Mouse (Mus musculus) CH12.LX (cell line): ENCODE data around the gene Sppl2b. TPM values are rescaled to one million over a fixed set of nuclear protein-coding genes. Genes with fewer than 3 reads are reported as not detected.

Experiments used
- DNase-seq: peaks from one replicate; pipeline ENCODE4 v3.0.0-alpha.2; 2013; ENCODE audit errors: extremely low read depth
- H3K27ac ChIP-seq: 2 replicates; pipeline ENCODE4 v1.5.1; 2012; ENCODE audit warnings: low read depth, mild to moderate bottlenecking, control low read depth, moderate library complexity; ENCODE audit not compliant: insufficient read depth
- H3K27me3 ChIP-seq: replicated peaks from 2 replicates; pipeline ENCODE3; 2012; ENCODE audit warnings: inconsistent platforms
- H3K36me3 ChIP-seq, 2 experiments: replicated peaks in 1 of 2; 2 replicates each; pipeline versions ENCODE3 to v1.6.1; 2012; ENCODE audit warnings: inconsistent platforms in 1 of 2, low read length in 1 of 2, mild to moderate bottlenecking in 1 of 2, mixed read lengths in 1 of 2, moderate library complexity in 1 of 2; ENCODE audit not compliant: control insufficient read depth in 1 of 2, insufficient read depth in 1 of 2
- H3K4me1 ChIP-seq, 2 experiments: 2 replicates each; pipeline ENCODE4 v1.6.1; 2012; ENCODE audit warnings: inconsistent platforms in 1 of 2, moderate library complexity in 1 of 2; ENCODE audit not compliant: insufficient read depth in 2 of 2, control insufficient read depth in 1 of 2
- H3K4me2 ChIP-seq: 2 replicates; pipeline ENCODE4 v1.6.1; 2012; ENCODE audit warnings: low read depth, mild to moderate bottlenecking, control low read depth; ENCODE audit not compliant: poor library complexity, insufficient read depth, severe bottlenecking
- H3K4me3 ChIP-seq, 3 experiments: fragments of 150-350 bp in 1 of 3; sonication (generic) in 1 of 3; replicated peaks in 1 of 3; 2 replicates each; pipeline versions ENCODE3 to v1.5.1; 2011 to 2012; ENCODE audit warnings: low read depth in 2 of 3, low read length in 2 of 3, mild to moderate bottlenecking in 2 of 3, moderate library complexity in 2 of 3, control low read depth in 1 of 3, improper control_type of control experiment in 1 of 3, inconsistent platforms in 1 of 3, mixed read lengths in 1 of 3; ENCODE audit not compliant: poor library complexity in 1 of 3
- H3K79me2 ChIP-seq: replicated peaks from 2 replicates; pipeline ENCODE4 v1.6.1; 2012; ENCODE audit warnings: mild to moderate bottlenecking, moderate library complexity; ENCODE audit not compliant: control insufficient read depth, poor library complexity, insufficient read depth, severe bottlenecking; ENCODE audit errors: extremely low read depth
- H3K9ac ChIP-seq: 2 replicates; pipeline ENCODE4 v1.6.1; 2012; ENCODE audit warnings: low read depth, mild to moderate bottlenecking, control low read depth, moderate library complexity; ENCODE audit not compliant: insufficient read depth
- H3K9me3 ChIP-seq: replicated peaks from 2 replicates; pipeline ENCODE3; 2012; ENCODE audit warnings: low read length, inconsistent platforms, mixed read lengths
- BHLHE40 ChIP-seq: IDR thresholded peaks from 2 replicates; pipeline ENCODE4 v1.6.1; 2011; ENCODE audit warnings: mild to moderate bottlenecking, low read depth, low read length, improper control_type of control experiment
- CTCF ChIP-seq, 2 experiments: IDR thresholded peaks in 1 of 2; conservative IDR thresholded peaks in 1 of 2; 2 replicates each; pipeline ENCODE4 v1.5.1; 2011 to 2012; ENCODE audit warnings: low read depth in 2 of 2, low read length in 2 of 2, improper control_type of control experiment in 1 of 2, inconsistent platforms in 1 of 2, mild to moderate bottlenecking in 1 of 2, moderate library complexity in 1 of 2
- E2F4 ChIP-seq: IDR thresholded peaks from 2 replicates; pipeline ENCODE4 v1.6.1; 2011; ENCODE audit warnings: low read depth, low read length, improper control_type of control experiment; ENCODE audit not compliant: insufficient replicate concordance
- ELF1 ChIP-seq: IDR thresholded peaks from 2 replicates; pipeline ENCODE4 v1.6.1; 2014; ENCODE audit warnings: low read depth, mild to moderate bottlenecking, inconsistent platforms, low read length, improper control_type of control experiment
- EP300 ChIP-seq: IDR thresholded peaks from 2 replicates; pipeline ENCODE4 v1.6.1; 2011; ENCODE audit warnings: low read length, improper control_type of control experiment
- GABPA ChIP-seq: IDR thresholded peaks from 2 replicates; pipeline ENCODE4 v1.6.1; 2012; ENCODE audit warnings: low read depth, low read length, improper control_type of control experiment, inconsistent platforms; ENCODE audit not compliant: insufficient replicate concordance
- JUN ChIP-seq: IDR thresholded peaks from 2 replicates; pipeline ENCODE4 v1.6.1; 2011; ENCODE audit warnings: low read depth, mild to moderate bottlenecking, low read length, improper control_type of control experiment, moderate library complexity; ENCODE audit not compliant: insufficient read depth
- MAFK ChIP-seq: IDR thresholded peaks from 2 replicates; pipeline ENCODE4 v1.6.1; 2011; ENCODE audit warnings: low read length, improper control_type of control experiment; ENCODE audit not compliant: insufficient replicate concordance
- MAZ ChIP-seq: IDR thresholded peaks from 2 replicates; pipeline ENCODE4 v1.6.1; 2012; ENCODE audit warnings: low read depth, mild to moderate bottlenecking, inconsistent platforms, low read length, improper control_type of control experiment, moderate library complexity
- MEF2A ChIP-seq: IDR thresholded peaks from 2 replicates; pipeline ENCODE4 v1.6.1; 2014; ENCODE audit warnings: low read depth, mild to moderate bottlenecking, inconsistent platforms, low read length, improper control_type of control experiment, borderline replicate concordance
- NRF1 ChIP-seq: IDR thresholded peaks from 2 replicates; pipeline ENCODE4 v1.6.1; 2014; ENCODE audit warnings: low read depth, mild to moderate bottlenecking, inconsistent platforms, low read length, improper control_type of control experiment, moderate library complexity
- PAX5 ChIP-seq: IDR thresholded peaks from 2 replicates; pipeline ENCODE4 v1.6.1; 2012; ENCODE audit warnings: low read length, inconsistent platforms, mixed read lengths
- POLR2A ChIP-seq: IDR thresholded peaks from 2 replicates; pipeline ENCODE4 v1.6.1; 2011; ENCODE audit warnings: low read depth, mild to moderate bottlenecking, improper control_type of control experiment, low read length
- POLR2AphosphoS2 ChIP-seq: IDR thresholded peaks from 2 replicates; pipeline ENCODE4 v1.6.1; 2011; ENCODE audit warnings: low read depth, low read length, improper control_type of control experiment
- RAD21 ChIP-seq: IDR thresholded peaks from 2 replicates; pipeline ENCODE4 v1.6.1; 2011; ENCODE audit warnings: low read depth, mild to moderate bottlenecking, low read length, improper control_type of control experiment, moderate library complexity
- SIN3A ChIP-seq: IDR thresholded peaks from 2 replicates; pipeline ENCODE4 v1.6.1; 2012; ENCODE audit warnings: low read length, improper control_type of control experiment, inconsistent platforms
- TBP ChIP-seq: conservative IDR thresholded peaks from 2 replicates; pipeline ENCODE4 v1.6.1; 2011; ENCODE audit warnings: low read depth, low read length, improper control_type of control experiment
- TCF12 ChIP-seq: IDR thresholded peaks from 2 replicates; pipeline ENCODE4 v1.6.1; 2014; ENCODE audit warnings: low read depth, mild to moderate bottlenecking, inconsistent platforms, low read length, improper control_type of control experiment
- USF1 ChIP-seq: IDR thresholded peaks from 2 replicates; pipeline ENCODE4 v1.6.1; 2014; ENCODE audit warnings: low read depth, mild to moderate bottlenecking, inconsistent platforms, low read length, improper control_type of control experiment
- ZKSCAN1 ChIP-seq: IDR thresholded peaks from 2 replicates; pipeline ENCODE4 v1.6.1; 2012; ENCODE audit warnings: low read depth, inconsistent platforms, low read length, improper control_type of control experiment, borderline replicate concordance
- ZMIZ1 ChIP-seq: IDR thresholded peaks from 2 replicates; pipeline ENCODE4 v1.6.1; 2012; ENCODE audit warnings: low read depth, mild to moderate bottlenecking, inconsistent platforms, low read length, improper control_type of control experiment
- dilution Hi-C: fragments of 300-500 bp; cut with MboI; formaldehyde crosslinking; loops from 2 replicates; pipeline ENCODE4 v1.14.3; 2020; ENCODE audit warnings: low sequenced_read_pairs; ENCODE audit not compliant: extremely low pct_unique_long_range_greater_than_20kb, extremely low pct_ligation_motif_present
- in situ Hi-C: fragments of 300-500 bp; cut with MboI; formaldehyde crosslinking; loops from 3 replicates; pipeline ENCODE4 v1.14.3; 2019; ENCODE audit warnings: low sequenced_read_pairs, low pct_ligation_motif_present, low pct_unique_long_range_greater_than_20kb, mixed read lengths
- polyA plus RNA-seq: library from polyadenylated mRNA; unstranded; fragments of >175 nt; gene quantifications from 2 replicates; pipeline ENCODE4 v1.2.1, GENCODE M21; 2012; ENCODE audit warnings: low read depth; ENCODE audit not compliant: insufficient read length
- total RNA-seq, 2 experiments: library from RNA; depleted of rRNA; stranded (reverse); fragments of 300-350 nt in 1 of 2; fragments of >200 nt in 1 of 2; gene quantifications; 2 replicates each; pipeline ENCODE4 v1.2.3; 2012 to 2014

Sppl2b gene
- total and polyA plus RNA-seq, 3 experiments, result 13.8 to 24.1 (median 19.0) TPM

- no peak overlapping the region for H3K9ac ChIP-seq
- no peak overlapping the region for H3K4me3 ChIP-seq
Measured at GRCm38 (mm10) chr10:80806341-80807056, 48.6 kb upstream of the Sppl2b start.

GRCm38 (mm10) chr10:80807057-80807627, 47.9 kb upstream of the Sppl2b start:
- no peak overlapping the region for H3K4me2 ChIP-seq
- H3K4me3 ChIP-seq, result no peak overlapping the region
- no peak overlapping the region for H3K27ac ChIP-seq
- peaks cover 2% of the 10 kb centered on the region in 2 experiments; a peak in 2 of 4 replicates for H3K4me1 ChIP-seq
- dilution Hi-C loops, result no loop called here
- H3K9me3 ChIP-seq, result peaks cover 5% of the 10 kb centered on the region
- peaks cover 48 to 64% of the 10 kb centered on the region in 2 experiments for H3K36me3 ChIP-seq
- H3K27me3 ChIP-seq, result no peaks in the 10 kb centered on the region
- TF ChIP-seq ZMIZ1, result no peak
- TF ChIP-seq POLR2A, result no peak
- no peak for TF ChIP-seq BHLHE40
- no peak for TF ChIP-seq CTCF (conservative IDR thresholded peaks at IDR 0.05 in 1 of 2, IDR thresholded peaks at IDR 0.05 in 1 of 2; ENCODE audit: low read depth in 2 of 2, low read length in 2 of 2)
- no peak for TF ChIP-seq PAX5
- TF ChIP-seq JUN, result no peak
- no peak for TF ChIP-seq ELF1
- no peak for TF ChIP-seq POLR2AphosphoS2
- no peak for TF ChIP-seq TBP
- no peak for TF ChIP-seq EP300
- no peak for TF ChIP-seq E2F4
- TF ChIP-seq TCF12, result no peak
- no peak for DNase-seq
- in situ Hi-C loops, result loop anchor here (10.0 kb wide), 1 partner anchor 188 kb away; no protein-coding TSS in a partner anchor
- no peak overlapping the region for H3K9ac ChIP-seq
- H3K79me2 ChIP-seq, result no peaks in the 10 kb centered on the region

More at GRCm38 (mm10) chr10:80806341-80807056, 48.6 kb upstream of the Sppl2b start:
- DNase-seq, result no peak
- no peak for TF ChIP-seq MAZ
- no peak for TF ChIP-seq POLR2AphosphoS2
- TF ChIP-seq SIN3A, result no peak
- TF ChIP-seq CTCF (conservative IDR thresholded peaks at IDR 0.05 in 1 of 2, IDR thresholded peaks at IDR 0.05 in 1 of 2; ENCODE audit: low read depth in 2 of 2, low read length in 2 of 2), result no peak
- TF ChIP-seq NRF1, result no peak
- no peak for TF ChIP-seq MAFK
- TF ChIP-seq RAD21, result no peak
- no peak for TF ChIP-seq MEF2A
- no peak for TF ChIP-seq GABPA
- no peak for TF ChIP-seq ZKSCAN1
- no peak for TF ChIP-seq USF1
- peaks cover 3% of the 10 kb centered on the region for H3K79me2 ChIP-seq
- in situ Hi-C loops (loop anchor here (10.0 kb wide), 1 partner anchor 188 kb away; no protein-coding TSS in a partner anchor), dilution Hi-C loops (no loop called here)
- peaks cover 5% of the 10 kb centered on the region for H3K9me3 ChIP-seq
- no peaks in the 10 kb centered on the region for H3K27me3 ChIP-seq
- H3K4me2 ChIP-seq, result no peak overlapping the region
- H3K27ac ChIP-seq, result no peak overlapping the region
- H3K36me3 ChIP-seq, result peaks cover 55 to 70% of the 10 kb centered on the region in 2 experiments
- no peaks in the 10 kb centered on the region for H3K4me1 ChIP-seq
